Comparison of ENCODE assay signal across 18 mouse cellular contexts in the genomic region with DNA sequence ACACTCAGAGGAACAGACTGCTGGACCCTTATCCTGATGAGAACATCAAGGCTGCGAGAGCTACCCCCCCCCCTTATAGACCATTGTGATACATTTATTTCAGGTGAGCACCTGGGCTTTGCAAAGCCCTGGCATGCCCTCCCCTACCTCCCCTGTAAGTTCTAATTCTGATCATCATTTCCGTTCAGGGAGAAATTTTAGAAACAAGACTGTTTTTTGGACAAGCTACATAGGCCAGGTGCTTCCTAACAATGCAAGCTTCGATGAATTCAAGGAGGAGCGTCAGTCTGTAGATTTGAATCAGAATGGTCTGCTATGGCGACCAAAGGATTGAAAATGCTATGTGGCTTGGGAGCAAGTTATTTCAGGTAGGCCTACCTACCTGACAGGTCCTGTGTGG. TPM values are rescaled to one million over a fixed set of nuclear protein-coding genes. Genes with fewer than 3 reads are reported as not detected.
"Had no signal": no experiment of that assay in that cellular context is flagged by ENCODE, and none has a peak within 500 bp of the region (broad histone marks: within the 10 kb centered on the region; RNA-seq: fewer than 3 reads in every experiment).

No protein-coding gene starts in this region.

- H3K4me1 ChIP-seq: limb, embryonic 10.5 days; lung, embryonic 15.5 days; midbrain, embryonic 12.5 days; neural tube, embryonic 13.5 days had no signal

- H3K27ac ChIP-seq: limb, embryonic 10.5 days; liver, embryonic 12.5 days; lung, embryonic 15.5 days; midbrain, embryonic 12.5 days; neural tube, embryonic 13.5 days had no signal

- H3K36me3 ChIP-seq: limb, embryonic 10.5 days; liver, embryonic 12.5 days; lung, embryonic 15.5 days; midbrain, embryonic 12.5 days; neural tube, embryonic 13.5 days had no signal

- H3K4me3 ChIP-seq: limb, embryonic 10.5 days; liver, embryonic 12.5 days; lung, embryonic 15.5 days; midbrain, embryonic 12.5 days; neural tube, embryonic 13.5 days had no signal

- DNase-seq: kidney, adult 11 months; kidney, postnatal 10 days; kidney, postnatal 4 days; lung, postnatal 14 days; right cerebral cortex, postnatal 14 days; thymus, adult 18-20 months; thymus, postnatal 14 days had no signal

- H3K27me3 ChIP-seq: lung, embryonic 15.5 days; midbrain, embryonic 12.5 days; neural tube, embryonic 13.5 days had no signal

RNA-seq across cellular contexts. Expression of a gene that starts 5.1 kb away (rescaled TPM):
- total RNA-seq: layer of hippocampus, postnatal 14 days; left cerebral cortex, adult 18-20 months had no signal
- polyA plus RNA-seq: kidney, embryonic 14.5 days; limb, embryonic 10.5 days; liver, embryonic 12.5 days; midbrain, embryonic 12.5 days; midbrain, embryonic 16.5 days; neural tube, embryonic 13.5 days had no signal

RNA-seq across cellular contexts. Expression of a gene that starts 34.1 kb away (rescaled TPM):
- total RNA-seq: layer of hippocampus, postnatal 14 days had no signal

RNA-seq across cellular contexts. Expression of a gene that starts 40.5 kb away (rescaled TPM):
- total RNA-seq: layer of hippocampus, postnatal 14 days; left cerebral cortex, adult 18-20 months; left cerebral cortex, postnatal 10 days had no signal
- polyA plus RNA-seq: kidney, embryonic 14.5 days; limb, embryonic 10.5 days; midbrain, embryonic 12.5 days; stomach, embryonic 14.5 days had no signal
